Mouse (Mus musculus): ENCODE measurements around the gene Trub1.

- TF ChIP-seq FLI1 (IDR thresholded peaks at IDR 0.05; ENCODE audit: low read length), result no peak
- TF ChIP-seq GATA1 (IDR thresholded peaks at IDR 0.05; ENCODE audit: borderline replicate concordance, low read length), result no peak
These were observed 48.8 kb upstream of the Trub1 start for GRCm38 (mm10) chr19:57403700-57404501.

All from megakaryocyte, embryonic 14.5 days (primary cell).